Mouse (Mus musculus): ENCODE measurements at regions not wholly inside any gene's neighbourhood (a gene's known extent, or its start where the extent isn't known, plus 50 kb on each side); places are given as distances from the start of the nearest gene placed in this dataset.

DNA sequence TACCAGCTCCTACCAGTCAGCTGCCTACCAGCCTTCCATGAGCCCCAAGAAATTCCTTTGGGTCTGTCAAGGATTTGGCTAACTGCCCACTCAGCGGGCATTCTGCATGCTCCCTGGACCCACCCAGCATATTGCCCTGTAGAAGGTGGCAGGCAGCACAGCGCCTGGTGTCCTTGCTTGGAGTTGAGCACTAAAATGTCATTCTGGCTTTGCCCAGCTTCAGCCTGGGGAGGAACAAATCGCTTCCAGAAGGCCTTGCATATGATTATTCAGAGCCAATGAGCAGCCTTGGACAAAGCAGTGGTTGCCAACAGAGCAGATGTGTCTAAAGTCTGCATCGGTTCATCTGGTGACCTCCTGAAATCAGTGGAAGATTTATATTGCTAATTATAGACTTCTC lies 103.8 kb downstream of the Olig3 start:
- Histone ChIP-seq H3K9me3 (no peaks in the 10 kb centered on the region), H3K4me1 (peaks cover 12% of the 10 kb centered on the region), H3K4me3 (no peak overlapping the region), H3K27ac (no peak overlapping the region), H3K36me3 (replicated peaks) (no peaks in the 10 kb centered on the region), H3K27me3 (ENCODE audit: poor library complexity, severe bottlenecking) (peaks cover 55% of the 10 kb centered on the region)
- DNase-seq (ENCODE audit: extremely low spot score, low spot score), result no peak
- WGBS, result 87% methylated on average over 4 of the region's 4 CpGs

DNA sequence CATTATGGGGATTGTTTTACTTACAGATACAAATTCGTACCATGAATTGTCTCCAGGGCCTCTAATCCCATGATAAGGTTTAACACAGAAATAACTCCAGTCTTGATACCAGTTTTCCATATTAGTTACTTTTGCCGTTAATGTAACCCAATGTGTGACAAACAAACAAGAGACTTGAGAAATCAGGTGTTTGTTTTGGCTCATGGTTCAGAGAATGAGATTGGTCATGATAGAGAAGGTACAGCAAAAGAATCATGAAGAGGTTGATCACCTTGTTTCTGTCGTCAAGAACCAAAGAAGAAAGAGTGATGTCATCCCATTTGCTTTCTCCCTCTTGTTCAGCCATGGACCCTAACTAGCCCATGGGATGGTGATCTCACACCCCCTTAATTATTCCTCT lies 107.5 kb downstream of the Olig3 start:
- WGBS, result 84% methylated on average over 3 of the region's 3 CpGs
- DNase-seq (ENCODE audit: extremely low spot score, low spot score), result no peak
- peaks cover 10% of the 10 kb centered on the region for H3K4me1 ChIP-seq
- H3K27me3 ChIP-seq (ENCODE audit: poor library complexity, severe bottlenecking), result peaks cover 56% of the 10 kb centered on the region
- H3K4me3 ChIP-seq, result no peak overlapping the region
- no peaks in the 10 kb centered on the region for H3K36me3 ChIP-seq (replicated peaks)
- no peak overlapping the region for H3K27ac ChIP-seq
- no peaks in the 10 kb centered on the region for H3K9me3 ChIP-seq

DNA sequence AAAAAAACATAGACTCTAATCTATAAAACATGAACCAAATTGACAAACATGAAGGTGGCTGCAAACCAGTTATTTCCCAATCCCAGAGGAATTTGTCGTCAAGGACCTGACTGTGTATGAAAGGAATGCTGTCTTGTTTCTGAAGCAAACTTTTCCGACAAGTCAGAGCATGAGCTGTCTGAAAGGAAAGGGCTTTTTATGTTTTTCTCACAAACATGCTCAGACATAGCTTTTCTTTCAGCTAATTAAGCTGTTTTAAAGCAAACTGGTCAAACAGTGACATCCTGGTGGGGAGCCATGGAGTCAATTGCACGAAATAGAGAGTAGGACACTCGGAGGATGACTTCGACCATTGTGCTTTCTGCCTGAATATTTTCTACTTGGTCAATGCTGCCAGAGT lies 108.2 kb downstream of the Olig3 start:
- no peak overlapping the region for H3K4me3 ChIP-seq
- WGBS, result 44% methylated on average over 5 of the region's 5 CpGs
- H3K9me3 ChIP-seq, result no peaks in the 10 kb centered on the region
- no peak for DNase-seq (ENCODE audit: extremely low spot score, low spot score)
- H3K27me3 ChIP-seq (ENCODE audit: poor library complexity, severe bottlenecking), result peaks cover 59% of the 10 kb centered on the region
- no peaks in the 10 kb centered on the region for H3K36me3 ChIP-seq (replicated peaks)
- no peak overlapping the region for H3K27ac ChIP-seq
- peaks cover 5% of the 10 kb centered on the region for H3K4me1 ChIP-seq

DNA sequence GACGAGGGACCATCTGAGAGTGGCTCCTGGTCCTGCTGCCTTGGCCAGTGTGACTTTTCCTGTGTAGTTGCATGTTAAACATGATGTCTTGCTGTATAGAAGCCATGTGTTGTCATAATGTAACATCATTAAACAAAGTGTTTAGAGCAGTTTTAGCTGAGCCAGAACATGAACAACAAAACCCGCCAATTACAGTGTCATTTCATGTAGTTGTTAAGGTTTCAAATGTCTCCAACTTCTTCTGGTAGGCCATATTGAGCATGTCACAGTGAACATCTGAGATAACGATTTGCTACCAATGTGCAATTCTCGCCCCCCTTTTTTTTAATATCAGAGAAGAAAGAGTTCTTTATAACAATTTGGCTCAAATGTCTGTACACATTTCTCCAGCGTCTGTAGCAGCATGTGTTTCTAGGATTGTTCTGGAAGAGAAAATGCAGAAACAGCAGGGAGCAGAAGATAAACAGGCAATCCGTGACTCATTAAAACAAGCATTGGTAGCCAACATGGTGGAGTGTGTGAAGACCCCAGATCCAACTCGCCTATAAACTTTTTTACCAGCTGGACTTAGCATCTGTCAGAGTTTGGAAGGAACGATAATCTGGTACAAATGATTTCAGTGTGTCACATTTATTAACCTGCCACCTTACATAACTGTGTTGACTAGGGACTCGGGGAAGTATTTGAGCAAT lies 115.2 kb downstream of the Olig3 start:
- Histone ChIP-seq H3K27ac (no peak overlapping the region), H3K27me3 (ENCODE audit: poor library complexity, severe bottlenecking) (peaks cover 19% of the 10 kb centered on the region), H3K36me3 (replicated peaks) (no peaks in the 10 kb centered on the region), H3K9me3 (no peaks in the 10 kb centered on the region), H3K4me1 (0 out of 2 replicates have a peak, but pooled peaks cover 2% of the 10 kb centered on the region), H3K4me3 (no peak overlapping the region)
- no peak for DNase-seq (ENCODE audit: extremely low spot score, low spot score)
- WGBS, result 79% methylated on average over 9 of the region's 9 CpGs

DNA sequence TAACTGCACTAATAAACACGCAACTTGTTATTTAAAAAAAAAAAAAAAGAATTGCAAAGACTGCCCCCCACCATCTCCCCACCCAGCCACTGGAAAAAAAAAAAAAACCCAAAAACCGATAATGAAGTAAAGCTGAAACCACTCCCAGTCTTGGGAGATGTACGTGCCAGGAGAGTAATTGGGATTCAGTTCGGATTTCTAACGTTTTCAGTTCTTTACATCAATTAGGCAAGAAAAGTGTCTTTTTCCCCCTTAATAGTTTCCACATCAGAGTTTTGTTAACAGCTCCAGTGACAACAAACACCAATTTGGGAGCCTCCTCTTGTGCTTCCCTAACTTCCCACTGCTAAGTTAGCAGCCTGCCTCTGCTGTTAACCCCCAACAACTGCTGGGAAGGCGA lies 115.7 kb downstream of the Olig3 start:
- WGBS, result 64% methylated on average over 6 of the region's 6 CpGs
- Histone ChIP-seq H3K27ac (no peak overlapping the region), H3K4me3 (no peak overlapping the region), H3K9me3 (no peaks in the 10 kb centered on the region), H3K36me3 (replicated peaks) (no peaks in the 10 kb centered on the region), H3K4me1 (0 out of 2 replicates have a peak, but pooled peaks cover 2% of the 10 kb centered on the region), H3K27me3 (ENCODE audit: poor library complexity, severe bottlenecking) (peaks cover 17% of the 10 kb centered on the region)
- no peak for DNase-seq (ENCODE audit: extremely low spot score, low spot score)

DNA sequence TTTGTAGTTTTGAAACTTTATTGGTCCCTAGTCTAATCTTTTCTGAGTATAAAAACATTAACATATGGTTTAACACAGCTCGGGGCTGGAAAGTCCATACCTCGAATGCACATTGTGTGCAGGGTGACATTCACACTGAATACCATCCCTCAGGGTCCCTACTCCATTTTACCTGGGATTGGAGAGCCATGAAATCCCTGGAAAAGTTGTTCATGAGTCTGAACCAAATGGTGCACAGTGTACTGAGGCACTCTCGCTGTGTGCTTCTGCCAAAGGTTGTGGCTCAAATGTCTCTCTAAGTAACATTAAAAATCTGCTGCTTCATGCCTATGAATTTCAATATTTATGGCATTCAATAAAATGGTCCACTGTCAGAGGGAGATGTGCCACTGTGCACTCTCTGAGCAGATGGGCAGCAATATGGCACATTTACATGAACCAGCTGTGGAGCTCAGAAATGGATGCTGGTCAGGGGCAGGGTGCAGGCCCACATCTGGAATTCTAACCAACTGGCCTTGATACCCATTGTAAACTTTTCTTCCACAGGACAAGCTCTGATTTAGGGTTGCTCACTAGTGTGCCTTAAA lies 116.7 kb downstream of the Olig3 start:
- H3K4me3 ChIP-seq, result no peak overlapping the region
- no peaks in the 10 kb centered on the region for H3K36me3 ChIP-seq (replicated peaks)
- H3K9me3 ChIP-seq, result no peaks in the 10 kb centered on the region
- no peak for DNase-seq (ENCODE audit: extremely low spot score, low spot score)
- H3K27me3 ChIP-seq (ENCODE audit: poor library complexity, severe bottlenecking), result peaks cover 9% of the 10 kb centered on the region
- H3K27ac ChIP-seq, result no peak overlapping the region
- WGBS, result 88% methylated on average over 3 of the region's 3 CpGs
- 0 out of 2 replicates have a peak, but pooled peaks cover 2% of the 10 kb centered on the region for H3K4me1 ChIP-seq

DNA sequence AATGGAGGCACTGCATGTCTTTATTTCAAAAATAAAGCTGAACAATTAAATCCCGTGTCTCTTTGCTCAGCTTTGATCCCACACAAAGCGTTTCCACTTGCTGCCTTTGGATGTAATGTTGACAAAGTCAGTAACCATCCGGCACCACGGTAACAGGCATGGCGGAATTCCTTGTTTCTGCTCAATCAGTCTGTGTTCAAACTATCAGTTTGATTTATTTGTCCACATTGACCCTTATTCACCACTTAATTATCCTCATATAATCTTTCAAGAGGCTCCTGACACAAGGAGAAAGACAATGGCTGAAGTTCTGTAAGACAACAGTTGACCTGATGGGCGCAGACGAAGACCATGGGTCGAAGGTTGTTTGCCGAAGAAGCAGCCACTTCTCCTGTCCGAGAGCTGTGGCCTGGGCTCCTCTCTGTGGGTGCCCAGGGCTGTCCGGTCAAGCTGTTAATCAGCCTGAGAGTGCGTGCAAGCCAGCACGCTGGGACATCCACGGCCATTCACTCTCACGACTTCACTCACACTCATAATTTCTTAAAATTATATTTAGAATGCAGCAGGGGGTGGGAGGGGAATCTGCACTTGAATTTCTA lies 106.1 kb upstream of the Ifngr1 start:
- DNase-seq (ENCODE audit: extremely low spot score, low spot score), result no peak
- Histone ChIP-seq H3K36me3 (replicated peaks) (no peaks in the 10 kb centered on the region), H3K27ac (no peak overlapping the region), H3K9me3 (no peaks in the 10 kb centered on the region), H3K27me3 (ENCODE audit: poor library complexity, severe bottlenecking) (peaks cover 22% of the 10 kb centered on the region), H3K4me3 (no peak overlapping the region), H3K4me1 (peaks cover 9% of the 10 kb centered on the region)
- 72% methylated on average over 15 of the region's 15 CpGs for WGBS

DNA sequence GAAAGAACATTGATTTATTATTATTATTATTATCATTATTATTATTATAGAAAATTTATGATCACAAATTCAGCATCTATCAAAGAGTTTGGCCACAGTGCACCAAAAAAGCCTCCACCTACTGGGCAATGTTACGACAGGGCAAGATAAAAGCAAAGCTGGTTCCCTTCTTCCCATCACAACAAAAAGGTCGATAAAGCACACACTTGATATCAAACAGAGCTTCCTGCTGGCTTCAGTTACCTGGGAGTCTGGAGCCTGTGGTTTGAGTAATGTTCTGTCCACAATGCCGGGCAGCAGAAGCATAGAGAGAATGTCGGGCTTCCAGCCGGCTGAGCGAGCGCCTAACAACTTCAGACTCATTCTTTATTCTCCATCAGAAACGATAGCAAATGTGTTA lies 101.2 kb upstream of the Ifngr1 start:
- Histone ChIP-seq H3K36me3 (replicated peaks) (no peaks in the 10 kb centered on the region), H3K4me3 (no peak overlapping the region), H3K27me3 (ENCODE audit: poor library complexity, severe bottlenecking) (peaks cover 22% of the 10 kb centered on the region), H3K27ac (no peak overlapping the region), H3K4me1 (peaks cover 13% of the 10 kb centered on the region), H3K9me3 (no peaks in the 10 kb centered on the region)
- DNase-seq (ENCODE audit: extremely low spot score, low spot score), result no peak
- 64% methylated on average over 8 of the region's 8 CpGs for whole genome bisulfite sequencing

DNA sequence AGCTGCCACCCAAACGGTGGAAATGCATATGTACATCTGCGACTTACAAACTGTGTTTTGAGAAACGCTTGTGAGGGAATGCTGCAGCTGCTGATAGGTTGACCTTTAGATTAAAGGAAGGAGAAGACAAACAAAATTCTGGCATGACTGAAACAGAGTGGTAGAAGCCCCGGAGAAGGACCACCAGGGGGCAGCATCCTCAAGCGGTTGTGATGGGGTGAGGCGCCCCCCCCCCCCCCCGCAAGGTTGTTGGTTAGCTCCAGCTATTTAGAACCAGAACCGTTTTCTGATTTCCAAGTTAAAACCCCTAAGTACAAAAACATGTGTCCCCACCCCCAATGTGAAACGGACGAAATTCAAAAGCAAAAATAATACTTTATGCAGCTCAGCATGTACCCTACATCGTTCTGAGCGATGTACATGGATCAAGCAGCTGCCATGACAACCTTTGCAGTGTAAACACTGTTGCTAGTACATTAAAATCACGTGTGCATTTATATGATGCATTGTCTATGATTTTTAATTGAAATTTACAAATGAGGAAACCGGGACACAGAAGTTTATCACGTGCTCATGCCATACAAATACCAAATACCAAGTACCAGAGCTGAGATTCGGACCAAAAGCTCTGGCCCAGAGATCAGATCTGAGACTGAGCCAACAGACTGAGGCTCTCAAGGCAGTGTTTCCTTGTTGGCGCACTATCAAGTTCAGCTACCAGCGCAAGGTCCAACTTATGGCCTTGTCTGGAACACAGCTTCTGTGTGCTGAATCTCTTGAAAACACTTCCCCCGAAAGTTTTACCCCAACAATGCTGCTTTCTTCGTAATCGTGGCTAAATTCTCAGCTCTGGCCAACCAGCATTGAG lies 100.0 kb upstream of the Ifngr1 start:
- 72% methylated on average over 21 of the region's 21 CpGs for WGBS
- H3K27me3 ChIP-seq (ENCODE audit: poor library complexity, severe bottlenecking), result peaks cover 18% of the 10 kb centered on the region
- H3K9me3 ChIP-seq, result no peaks in the 10 kb centered on the region
- no peak for DNase-seq (ENCODE audit: extremely low spot score, low spot score)
- H3K4me1 ChIP-seq, result peaks cover 8% of the 10 kb centered on the region; the same call in 1 of the 2 replicates
- H3K36me3 ChIP-seq (replicated peaks), result no peaks in the 10 kb centered on the region
- H3K27ac ChIP-seq, result no peak overlapping the region
- no peak overlapping the region for H3K4me3 ChIP-seq

DNA sequence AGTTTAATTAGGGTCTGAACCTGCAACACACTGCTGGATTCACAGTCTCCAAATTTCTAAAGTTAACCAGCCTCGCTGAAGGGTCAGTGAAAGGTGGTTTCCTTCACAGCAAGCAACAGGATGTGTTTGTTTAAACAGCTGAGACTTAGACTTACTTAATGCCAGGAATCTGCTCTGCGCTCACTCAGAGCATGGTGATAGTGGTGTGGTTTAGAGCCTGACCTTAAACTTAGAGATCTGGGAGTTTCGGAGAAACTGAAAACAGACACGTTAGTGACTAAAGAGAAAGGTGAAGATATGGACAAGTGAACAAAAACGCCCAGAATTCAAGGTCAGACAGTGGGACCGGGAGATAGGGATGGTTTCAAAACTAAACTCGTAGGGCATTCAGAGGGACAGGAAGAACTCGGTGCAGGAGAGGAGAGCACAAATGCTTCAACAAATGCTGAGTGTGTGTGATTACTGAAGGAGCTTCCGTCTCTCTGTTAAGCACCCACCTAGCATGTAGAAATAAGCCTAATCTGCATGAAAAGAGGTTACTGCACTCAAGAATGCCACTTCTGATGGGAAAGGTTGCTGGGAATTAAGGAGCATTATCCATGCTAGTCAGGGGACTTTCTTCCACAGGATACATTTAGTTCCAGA lies 97.2 kb upstream of the Ifngr1 start:
- Histone ChIP-seq H3K36me3 (replicated peaks) (no peaks in the 10 kb centered on the region), H3K27ac (no peak overlapping the region), H3K9me3 (no peaks in the 10 kb centered on the region), H3K4me1 (peaks cover 8% of the 10 kb centered on the region; the same call in 1 of the 2 replicates), H3K27me3 (ENCODE audit: poor library complexity, severe bottlenecking) (no peaks in the 10 kb centered on the region), H3K4me3 (no peak overlapping the region)
- DNase-seq (ENCODE audit: extremely low spot score, low spot score), result no peak
- 37% methylated on average over 9 of the region's 9 CpGs for WGBS

DNA sequence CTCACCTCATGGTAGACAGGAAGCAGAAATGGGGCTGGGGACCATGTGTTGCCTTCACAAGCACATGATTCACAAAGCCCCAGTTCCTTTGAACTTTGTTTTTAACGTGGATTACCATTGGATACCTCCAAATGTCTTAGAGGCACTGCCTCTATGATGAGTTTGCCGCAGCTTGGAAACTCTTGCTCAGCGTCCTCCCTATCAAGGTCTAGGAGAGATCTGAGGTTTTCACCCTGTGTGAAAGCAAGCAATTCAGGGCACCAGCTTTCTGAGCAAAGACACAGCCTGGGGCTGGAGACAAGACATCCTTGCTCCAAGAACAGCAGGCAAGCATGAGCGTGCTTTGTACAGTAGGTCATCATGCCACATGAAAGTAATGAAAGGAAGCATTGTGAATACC lies 93.6 kb upstream of the Ifngr1 start:
- Histone ChIP-seq H3K27me3 (ENCODE audit: poor library complexity, severe bottlenecking) (no peaks in the 10 kb centered on the region), H3K36me3 (replicated peaks) (no peaks in the 10 kb centered on the region), H3K27ac (no peak overlapping the region), H3K4me3 (no peak overlapping the region), H3K9me3 (no peaks in the 10 kb centered on the region), H3K4me1 (peaks cover 8% of the 10 kb centered on the region; the same call in 1 of the 2 replicates)
- DNase-seq (ENCODE audit: extremely low spot score, low spot score), result no peak
- 87% methylated on average over 4 of the region's 4 CpGs for WGBS

DNA sequence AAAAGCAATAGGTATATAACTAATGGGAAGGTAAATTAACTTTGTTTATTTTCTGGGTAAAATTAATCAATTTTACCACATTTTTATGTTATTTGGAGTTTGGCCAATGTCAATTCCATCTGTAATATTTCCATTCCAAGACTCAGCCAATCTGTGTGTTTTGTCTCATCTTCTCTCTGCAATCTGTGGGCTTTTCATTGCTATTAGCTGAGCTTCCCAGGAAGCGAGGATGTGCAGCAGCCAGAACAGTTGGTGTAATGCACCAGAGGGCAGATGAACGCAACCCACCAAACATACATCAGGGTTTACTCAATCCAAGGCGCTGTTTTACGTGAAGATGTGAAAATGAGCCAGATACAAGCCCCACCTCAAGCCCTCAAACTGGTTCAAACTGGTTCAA lies 88.9 kb upstream of the Ifngr1 start:
- no peaks in the 10 kb centered on the region for H3K27me3 ChIP-seq (ENCODE audit: poor library complexity, severe bottlenecking)
- WGBS, result 88% methylated on average over 4 of the region's 4 CpGs
- H3K27ac ChIP-seq, result no peak overlapping the region
- H3K9me3 ChIP-seq, result no peaks in the 10 kb centered on the region
- no peaks in the 10 kb centered on the region for H3K4me1 ChIP-seq
- H3K4me3 ChIP-seq, result no peak overlapping the region
- no peaks in the 10 kb centered on the region for H3K36me3 ChIP-seq (replicated peaks)
- no peak for DNase-seq (ENCODE audit: extremely low spot score, low spot score)
